16 mouse cellular contexts compared by ENCODE assay signal in genomic region chr9:35369063-35369462, GRCm38 (mm10). TPM values are rescaled to one million over a fixed set of nuclear protein-coding genes. Genes with fewer than 3 reads are reported as not detected.
DNase-seq lines count a peak whose midpoint lies in the region; ATAC-seq lines count a peak whose summit lies in the region.
"Had no signal": no experiment of that assay in that cellular context is flagged by ENCODE, and none has a peak within 500 bp of the region (broad histone marks: within the 10 kb centered on the region; RNA-seq: fewer than 3 reads in every experiment).

No protein-coding gene starts in this region.

- 0 out of 2 replicates have a peak, but pooled peaks cover 2% of the 10 kb centered on the region for H3K27me3 ChIP-seq in heart, embryonic 15.5 days
- H3K27me3 ChIP-seq in midbrain, embryonic 10.5 days (ENCODE audit: low read depth, poor library complexity, severe bottlenecking): peaks cover 17% of the 10 kb centered on the region; the same call in 1 of the 2 replicates
- H3K27me3 ChIP-seq in midbrain, embryonic 16.5 days (ENCODE audit: control insufficient read depth, insufficient read depth, low read depth, low read length): no peaks in the 10 kb centered on the region
- H3K27me3 ChIP-seq in embryonic facial prominence, embryonic 13.5 days: no peaks in the 10 kb centered on the region
- H3K27me3 ChIP-seq: CH12.LX, Patski had no signal

- no peak for DNase-seq in heart, postnatal 14 days
- peak; percentile 56 for DNase-seq in midbrain, embryonic 10.5 days (ENCODE audit: low spot score)
- peak; percentile 80 for DNase-seq in retina, embryonic 14.5 days (ENCODE audit: low spot score)
- DNase-seq: cerebellum, adult 8-10 months; gastrocnemius, postnatal 25 days; kidney, postnatal 10 days; liver; lung, embryonic 14.5 days; thymus, postnatal 14 days had no signal

- no peaks in the 10 kb centered on the region for H3K9me3 ChIP-seq in heart, embryonic 15.5 days (replicated peaks)
- H3K9me3 ChIP-seq in midbrain, embryonic 10.5 days (replicated peaks): 0 out of 2 replicates have a peak, but pooled peaks cover 3% of the 10 kb centered on the region
- no peaks in the 10 kb centered on the region for H3K9me3 ChIP-seq in midbrain, embryonic 16.5 days (replicated peaks; ENCODE audit: control insufficient read depth, low read length, poor library complexity, severe bottlenecking)
- H3K9me3 ChIP-seq in embryonic facial prominence, embryonic 13.5 days: no peaks in the 10 kb centered on the region

- no peak overlapping the region for H3K9ac ChIP-seq in heart, embryonic 15.5 days
- no peak overlapping the region for H3K9ac ChIP-seq in midbrain, embryonic 16.5 days (ENCODE audit: low read depth, low read length)
- H3K9ac ChIP-seq in embryonic facial prominence, embryonic 13.5 days: no peak overlapping the region
- H3K9ac ChIP-seq: lung, embryonic 14.5 days had no signal

- peaks cover 4% of the 10 kb centered on the region for H3K4me1 ChIP-seq in heart, embryonic 15.5 days (replicated peaks)
- H3K4me1 ChIP-seq in midbrain, embryonic 10.5 days: peaks cover 70% of the 10 kb centered on the region
- no peaks in the 10 kb centered on the region for H3K4me1 ChIP-seq in midbrain, embryonic 16.5 days (ENCODE audit: control insufficient read depth, insufficient read depth, low read length)
- peaks cover 41% of the 10 kb centered on the region for H3K4me1 ChIP-seq in embryonic facial prominence, embryonic 13.5 days

- intact Hi-C loops in heart, postnatal 14 days (cut with DNase I): no loop called here

- no peak overlapping the region for H3K27ac ChIP-seq in heart, embryonic 15.5 days
- peak overlapping the region; percentile 75 for H3K27ac ChIP-seq in midbrain, embryonic 10.5 days (replicated peaks)
- H3K27ac ChIP-seq in midbrain, embryonic 16.5 days (ENCODE audit: low read length): no peak overlapping the region
- H3K27ac ChIP-seq in embryonic facial prominence, embryonic 13.5 days: no peak overlapping the region

- H3K4me3 ChIP-seq in heart, embryonic 15.5 days: no peak overlapping the region
- peak overlapping the region; percentile 32; the same call in 1 of the 2 replicates for H3K4me3 ChIP-seq in midbrain, embryonic 10.5 days
- no peak overlapping the region for H3K4me3 ChIP-seq in midbrain, embryonic 16.5 days (ENCODE audit: low read depth, low read length)
- H3K4me3 ChIP-seq in embryonic facial prominence, embryonic 13.5 days: no peak overlapping the region

- whole genome bisulfite sequencing in heart, embryonic 15.5 days: 62% methylated on average over 5 of the region's 5 CpGs
- WGBS in midbrain, embryonic 10.5 days: 51% methylated on average over 5 of the region's 5 CpGs
- 42% methylated on average over 5 of the region's 5 CpGs for WGBS in midbrain, embryonic 16.5 days
- WGBS in embryonic facial prominence, embryonic 13.5 days: 55% methylated on average over 5 of the region's 5 CpGs

- no peak overlapping the region for H3K4me2 ChIP-seq in heart, embryonic 15.5 days
- H3K4me2 ChIP-seq in midbrain, embryonic 16.5 days (ENCODE audit: low read length): no peak overlapping the region
- H3K4me2 ChIP-seq in embryonic facial prominence, embryonic 13.5 days: no peak overlapping the region
- H3K4me2 ChIP-seq: lung, embryonic 14.5 days had no signal

- H3K36me3 ChIP-seq in heart, embryonic 15.5 days: no peaks in the 10 kb centered on the region
- no peaks in the 10 kb centered on the region for H3K36me3 ChIP-seq in midbrain, embryonic 10.5 days
- H3K36me3 ChIP-seq in midbrain, embryonic 16.5 days (ENCODE audit: control insufficient read depth, insufficient read depth, low read length): no peaks in the 10 kb centered on the region
- H3K36me3 ChIP-seq in embryonic facial prominence, embryonic 13.5 days: no peaks in the 10 kb centered on the region

- peak; percentile 14; the same call in 1 of the 2 replicates for ATAC-seq in heart, embryonic 15.5 days (replicated peaks; ENCODE audit: insufficient number of reproducible peaks, insufficient read depth, low FRiP score, low read depth)
- no peak for ATAC-seq in midbrain, embryonic 16.5 days
- peak; percentile 44; the same call in 1 of the 2 replicates for ATAC-seq in embryonic facial prominence, embryonic 13.5 days (ENCODE audit: insufficient number of reproducible peaks, insufficient read depth, low FRiP score, low TSS enrichment, low read depth)
- ATAC-seq in CD4-positive, CD25-positive, alpha-beta regulatory T cell, adult 4 months: no peak
- ATAC-seq: forebrain, embryonic 14.5 days; Patski had no signal

RNA-seq across cellular contexts. Expression of gene Cdon, which starts 51.9 kb away (rescaled TPM):
- 6.8 and 7.5 TPM in 2 replicates for polyA plus RNA-seq in heart, embryonic 15.5 days (2015; fragmentation: Nextera tagmentation; extraction: Ambion mirVana)
- total RNA-seq in heart, postnatal 14 days (2021): 10 to 100 TPM; 16.9 to 18.6 TPM
- 10.5 TPM in 2 replicates for polyA plus RNA-seq in midbrain, embryonic 10.5 days (2016; fragmentation: Nextera tagmentation; extraction: Ambion mirVana)
- polyA plus RNA-seq in midbrain, embryonic 16.5 days (2015; fragmentation: Nextera tagmentation; extraction: Ambion mirVana): 2.1 and 3.4 TPM in 2 replicates
- 20.7 and 21.4 TPM in 2 replicates for polyA plus RNA-seq in embryonic facial prominence, embryonic 13.5 days (2015; fragmentation: Nextera tagmentation; extraction: Ambion mirVana)
- polyA plus RNA-seq in CD4-positive, CD25-positive, alpha-beta regulatory T cell, adult 4 months (2017; shearing (Covaris generic)): 1 to 10 TPM; 2.7 to 4.1 TPM

Comparison
In these comparisons a context has a peak if more than half of its experiments do, and no peak if none do; other contexts are left out.
1. ATAC-seq: peak in heart, embryonic 15.5 days (single experiment) and embryonic facial prominence, embryonic 13.5 days (single experiment); none in midbrain, embryonic 16.5 days (single experiment) and CD4-positive, CD25-positive, alpha-beta regulatory T cell, adult 4 months (single experiment).
2. DNase-seq: peak in midbrain, embryonic 10.5 days (single experiment) and retina, embryonic 14.5 days (single experiment); none in heart, postnatal 14 days (0 of 2).